Mouse (Mus musculus): ENCODE measurements around the gene Abi2. TPM values are rescaled to one million over a fixed set of nuclear protein-coding genes. Genes with fewer than 3 reads are reported as not detected.

The Abi2 gene
- polyA plus RNA-seq, 1 experiment: 54.8 TPM

GRCm38 (mm10) chr1:60489660-60490059, 80.2 kb downstream of the Abi2 start:
- 87% methylated on average over 2 of the region's 2 CpGs for WGBS
- peaks cover 29% of the 10 kb centered on the region for H3K4me1 ChIP-seq (ENCODE audit: control insufficient read depth, insufficient read depth, low read length)
- H3K4me3 ChIP-seq (replicated peaks; ENCODE audit: insufficient read depth, low read depth, low read length): no peak overlapping the region
- H3K27me3 ChIP-seq (ENCODE audit: control insufficient read depth, insufficient read depth, low read length): no peaks in the 10 kb centered on the region
- no peak overlapping the region for H3K27ac ChIP-seq (ENCODE audit: insufficient read depth, low read length)
- no peak for DNase-seq
- no peak for TF ChIP-seq CTCF (IDR thresholded peaks at IDR 0.05; ENCODE audit: borderline replicate concordance, insufficient read depth, low read depth, low read length)
- TF ChIP-seq POLR2A (IDR thresholded peaks at IDR 0.05; ENCODE audit: borderline replicate concordance, insufficient read depth, low read length): no peak

GRCm38 (mm10) chr1:60490510-60490909, 81.1 kb downstream of the Abi2 start:
- Histone ChIP-seq H3K27ac (ENCODE audit: insufficient read depth, low read length) (no peak overlapping the region; the same call in 1 of the 2 replicates), H3K4me3 (replicated peaks; ENCODE audit: insufficient read depth, low read depth, low read length) (no peak overlapping the region), H3K4me1 (ENCODE audit: control insufficient read depth, insufficient read depth, low read length) (peaks cover 29% of the 10 kb centered on the region), H3K27me3 (ENCODE audit: control insufficient read depth, insufficient read depth, low read length) (no peaks in the 10 kb centered on the region)
- TF ChIP-seq CTCF (IDR thresholded peaks at IDR 0.05; ENCODE audit: borderline replicate concordance, insufficient read depth, low read depth, low read length) (no peak), POLR2A (IDR thresholded peaks at IDR 0.05; ENCODE audit: borderline replicate concordance, insufficient read depth, low read length) (no peak)
- 9% methylated on average over 4 of the region's 4 CpGs for WGBS
- peak; percentile 71 to 86 for DNase-seq

GRCm38 (mm10) chr1:60492404-60492803, 83.0 kb downstream of the Abi2 start:
- DNase-seq: no peak
- 86% methylated on average over 5 of the region's 5 CpGs for WGBS
- no peak overlapping the region for H3K27ac ChIP-seq (ENCODE audit: insufficient read depth, low read length)
- no peaks in the 10 kb centered on the region for H3K27me3 ChIP-seq (ENCODE audit: control insufficient read depth, insufficient read depth, low read length)
- H3K4me3 ChIP-seq (replicated peaks; ENCODE audit: insufficient read depth, low read depth, low read length): no peak overlapping the region
- TF ChIP-seq CTCF (IDR thresholded peaks at IDR 0.05; ENCODE audit: borderline replicate concordance, insufficient read depth, low read depth, low read length) (no peak), POLR2A (IDR thresholded peaks at IDR 0.05; ENCODE audit: borderline replicate concordance, insufficient read depth, low read length) (no peak)
- peaks cover 29% of the 10 kb centered on the region for H3K4me1 ChIP-seq (ENCODE audit: control insufficient read depth, insufficient read depth, low read length)

- no peaks in the 10 kb centered on the region for H3K27me3 ChIP-seq (ENCODE audit: control insufficient read depth, insufficient read depth, low read length)
- WGBS: 26% methylated on average over 6 of the region's 6 CpGs
- peaks cover 26% of the 10 kb centered on the region for H3K4me1 ChIP-seq (ENCODE audit: control insufficient read depth, insufficient read depth, low read length)
- no peak overlapping the region for H3K4me3 ChIP-seq (replicated peaks; ENCODE audit: insufficient read depth, low read depth, low read length)
- H3K27ac ChIP-seq (ENCODE audit: insufficient read depth, low read length): no peak overlapping the region
- DNase-seq: peak in 1 of 2 experiments; percentile 22
- TF ChIP-seq CTCF (IDR thresholded peaks at IDR 0.05; ENCODE audit: borderline replicate concordance, insufficient read depth, low read depth, low read length): no peak
- no peak for TF ChIP-seq POLR2A (IDR thresholded peaks at IDR 0.05; ENCODE audit: borderline replicate concordance, insufficient read depth, low read length)
Measured at GRCm38 (mm10) chr1:60493421-60493820, 84.0 kb downstream of the Abi2 start.

GRCm38 (mm10) chr1:60503456-60503855, 94.0 kb downstream of the Abi2 start:
- no peaks in the 10 kb centered on the region for H3K27me3 ChIP-seq (ENCODE audit: control insufficient read depth, insufficient read depth, low read length)
- no peak overlapping the region for H3K27ac ChIP-seq (ENCODE audit: insufficient read depth, low read length)
- H3K4me1 ChIP-seq (ENCODE audit: control insufficient read depth, insufficient read depth, low read length): no peaks in the 10 kb centered on the region
- no peak for TF ChIP-seq CTCF (IDR thresholded peaks at IDR 0.05; ENCODE audit: borderline replicate concordance, insufficient read depth, low read depth, low read length)
- no peak for TF ChIP-seq POLR2A (IDR thresholded peaks at IDR 0.05; ENCODE audit: borderline replicate concordance, insufficient read depth, low read length)
- WGBS: 90% methylated on average over 5 of the region's 5 CpGs
- no peak overlapping the region for H3K4me3 ChIP-seq (replicated peaks; ENCODE audit: insufficient read depth, low read depth, low read length)
- no peak for DNase-seq

- Histone ChIP-seq H3K27ac (ENCODE audit: insufficient read depth, low read length) (no peak overlapping the region), H3K4me1 (ENCODE audit: control insufficient read depth, insufficient read depth, low read length) (no peaks in the 10 kb centered on the region), H3K27me3 (ENCODE audit: control insufficient read depth, insufficient read depth, low read length) (no peaks in the 10 kb centered on the region), H3K4me3 (replicated peaks; ENCODE audit: insufficient read depth, low read depth, low read length) (no peak overlapping the region)
- TF ChIP-seq POLR2A (IDR thresholded peaks at IDR 0.05; ENCODE audit: borderline replicate concordance, insufficient read depth, low read length) (no peak), CTCF (IDR thresholded peaks at IDR 0.05; ENCODE audit: borderline replicate concordance, insufficient read depth, low read depth, low read length) (no peak)
- WGBS: 77% methylated on average over 2 of the region's 2 CpGs
- DNase-seq: no peak
Measured at GRCm38 (mm10) chr1:60510584-60510983, 101.2 kb downstream of the Abi2 start.

GRCm38 (mm10) chr1:60530107-60530506, 120.7 kb downstream of the Abi2 start:
- Histone ChIP-seq H3K4me1 (ENCODE audit: control insufficient read depth, insufficient read depth, low read length) (no peaks in the 10 kb centered on the region), H3K27me3 (ENCODE audit: control insufficient read depth, insufficient read depth, low read length) (no peaks in the 10 kb centered on the region), H3K27ac (ENCODE audit: insufficient read depth, low read length) (no peak overlapping the region), H3K4me3 (replicated peaks; ENCODE audit: insufficient read depth, low read depth, low read length) (no peak overlapping the region)
- DNase-seq: no peak
- TF ChIP-seq POLR2A (IDR thresholded peaks at IDR 0.05; ENCODE audit: borderline replicate concordance, insufficient read depth, low read length) (no peak), CTCF (IDR thresholded peaks at IDR 0.05; ENCODE audit: borderline replicate concordance, insufficient read depth, low read depth, low read length) (no peak)
- WGBS: 88% methylated on average over 6 of the region's 6 CpGs

- Histone ChIP-seq H3K4me3 (replicated peaks; ENCODE audit: insufficient read depth, low read depth, low read length) (no peak overlapping the region), H3K27me3 (ENCODE audit: control insufficient read depth, insufficient read depth, low read length) (no peaks in the 10 kb centered on the region), H3K4me1 (ENCODE audit: control insufficient read depth, insufficient read depth, low read length) (no peaks in the 10 kb centered on the region), H3K27ac (ENCODE audit: insufficient read depth, low read length) (no peak overlapping the region)
- 93% methylated on average over 2 of the region's 2 CpGs for WGBS
- no peak for DNase-seq
- TF ChIP-seq POLR2A (IDR thresholded peaks at IDR 0.05; ENCODE audit: borderline replicate concordance, insufficient read depth, low read length) (no peak), CTCF (IDR thresholded peaks at IDR 0.05; ENCODE audit: borderline replicate concordance, insufficient read depth, low read depth, low read length) (no peak)
Measured at GRCm38 (mm10) chr1:60530636-60531035, 121.2 kb downstream of the Abi2 start.

Other genes with a start within 250 kb of the Abi2 start
- 8.7 and 9.7 TPM in 2 replicates for gene Nbeal1, start 229.0 kb upstream of the Abi2 start, polyA plus RNA-seq (2012; rRNA removed)
- 15.9 and 17.3 TPM in 2 replicates for gene Cyp20a1, start 66.3 kb upstream of the Abi2 start, polyA plus RNA-seq (2012; rRNA removed)
- 11.0 and 11.1 TPM in 2 replicates for gene Raph1, start 157.5 kb downstream of the Abi2 start, polyA plus RNA-seq (2012; rRNA removed)